11 mouse cellular contexts compared by ENCODE assay signal in genomic region chr8:57601987-57602418, GRCm38 (mm10). TPM values are rescaled to one million over a fixed set of nuclear protein-coding genes. Genes with fewer than 3 reads are reported as not detected.
DNase-seq lines count a peak whose midpoint lies in the region; ATAC-seq and TF ChIP-seq lines count a peak whose summit lies in the region.
"Had no signal": no experiment of that assay in that cellular context is flagged by ENCODE, and none has a peak within 500 bp of the region (broad histone marks: within the 10 kb centered on the region; RNA-seq: fewer than 3 reads in every experiment).

No protein-coding gene starts in this region.

- peaks cover 11% of the 10 kb centered on the region for H3K4me1 ChIP-seq in heart, embryonic 15.5 days (replicated peaks)
- peaks cover 11% of the 10 kb centered on the region for H3K4me1 ChIP-seq in cerebellum, adult 2 months (ENCODE audit: control insufficient read depth, insufficient read depth, low read length)
- H3K4me1 ChIP-seq in liver, embryonic 12.5 days: peaks cover 27% of the 10 kb centered on the region
- H3K4me1 ChIP-seq in midbrain, embryonic 10.5 days: peaks cover 10% of the 10 kb centered on the region

- H3K4me3 ChIP-seq in heart, embryonic 15.5 days: no peak overlapping the region
- no peak overlapping the region for H3K4me3 ChIP-seq in cerebellum, adult 2 months (replicated peaks; ENCODE audit: insufficient read depth, low read depth, low read length)
- no peak overlapping the region; the same call in 1 of the 2 replicates for H3K4me3 ChIP-seq in liver, embryonic 12.5 days
- H3K4me3 ChIP-seq in midbrain, embryonic 10.5 days: no peak overlapping the region
- H3K4me3 ChIP-seq: embryonic facial prominence, embryonic 12.5 days; limb, embryonic 12.5 days had no signal

- no peak overlapping the region for H3K9ac ChIP-seq in heart, embryonic 15.5 days
- no peak overlapping the region for H3K9ac ChIP-seq in liver, embryonic 12.5 days
- H3K9ac ChIP-seq: embryonic facial prominence, embryonic 12.5 days; limb, embryonic 12.5 days had no signal

- no peaks in the 10 kb centered on the region for H3K27me3 ChIP-seq in heart, embryonic 15.5 days
- H3K27me3 ChIP-seq in cerebellum, adult 2 months (ENCODE audit: control insufficient read depth, insufficient read depth, low read length): no peaks in the 10 kb centered on the region
- no peaks in the 10 kb centered on the region for H3K27me3 ChIP-seq in liver, embryonic 12.5 days (replicated peaks)
- no peaks in the 10 kb centered on the region for H3K27me3 ChIP-seq in midbrain, embryonic 10.5 days (ENCODE audit: low read depth, poor library complexity, severe bottlenecking)
- H3K27me3 ChIP-seq: embryonic facial prominence, embryonic 12.5 days; limb, embryonic 12.5 days had no signal

- no peaks in the 10 kb centered on the region for H3K36me3 ChIP-seq in heart, embryonic 15.5 days
- H3K36me3 ChIP-seq in liver, embryonic 12.5 days: no peaks in the 10 kb centered on the region
- H3K36me3 ChIP-seq in midbrain, embryonic 10.5 days: no peaks in the 10 kb centered on the region
- H3K36me3 ChIP-seq: embryonic facial prominence, embryonic 12.5 days; limb, embryonic 12.5 days had no signal

- H3K27ac ChIP-seq in heart, embryonic 15.5 days: no peak overlapping the region
- peak overlapping the region; percentile 42 for H3K27ac ChIP-seq in cerebellum, adult 2 months (ENCODE audit: insufficient read depth, low read length)
- H3K27ac ChIP-seq in liver, embryonic 12.5 days: no peak overlapping the region
- H3K27ac ChIP-seq in midbrain, embryonic 10.5 days (replicated peaks): no peak overlapping the region
- H3K27ac ChIP-seq: embryonic facial prominence, embryonic 12.5 days; limb, embryonic 12.5 days had no signal

- no peak for TF ChIP-seq CTCF in cerebellum, adult 2 months (IDR thresholded peaks at IDR 0.05; ENCODE audit: borderline replicate concordance, insufficient read depth, low read depth, low read length)

- no peaks in the 10 kb centered on the region for H3K9me3 ChIP-seq in heart, embryonic 15.5 days (replicated peaks)
- no peaks in the 10 kb centered on the region for H3K9me3 ChIP-seq in liver, embryonic 12.5 days (replicated peaks)
- H3K9me3 ChIP-seq in midbrain, embryonic 10.5 days (replicated peaks): no peaks in the 10 kb centered on the region
- H3K9me3 ChIP-seq: embryonic facial prominence, embryonic 12.5 days; limb, embryonic 12.5 days had no signal

- intact Hi-C loops in heart, postnatal 14 days (cut with DNase I): no loop called here
- intact Hi-C loops in heart, postnatal 25 days (cut with DNase I): no loop called here

- DNase-seq in heart, postnatal 14 days: no peak
- DNase-seq in cerebellum, adult 2 months: peak; percentile 65 to 73
- DNase-seq in retina, postnatal 7 days (ENCODE audit: low read depth, low spot score): peak; percentile 11
- DNase-seq in gastrocnemius, postnatal 25 days: no peak
- no peak for DNase-seq in midbrain, embryonic 10.5 days (ENCODE audit: low spot score)
- no peak for DNase-seq in heart, postnatal 25 days (ENCODE audit: low spot score)
- DNase-seq: gastrocnemius, postnatal 14 days had no signal

- TF ChIP-seq POLR2A in cerebellum, adult 2 months (IDR thresholded peaks at IDR 0.05; ENCODE audit: borderline replicate concordance, insufficient read depth, low read length): no peak

- ATAC-seq in heart, embryonic 15.5 days (replicated peaks; ENCODE audit: insufficient number of reproducible peaks, insufficient read depth, low FRiP score, low read depth): 0 out of 2 replicates have a peak, but pooled peaks have one; percentile 18
- ATAC-seq in liver, embryonic 12.5 days: peak; percentile 81

- WGBS in heart, embryonic 15.5 days: 55% methylated on average over 12 of the region's 12 CpGs
- 22% methylated on average over 12 of the region's 12 CpGs for WGBS in cerebellum, adult 2 months
- WGBS in liver, embryonic 12.5 days (ENCODE audit: insufficient replicate concordance): 48% methylated on average over 12 of the region's 12 CpGs
- WGBS in midbrain, embryonic 10.5 days: 98% methylated on average over 12 of the region's 12 CpGs

- no peak overlapping the region for H3K4me2 ChIP-seq in heart, embryonic 15.5 days
- peak overlapping the region; percentile 39 for H3K4me2 ChIP-seq in liver, embryonic 12.5 days
- H3K4me2 ChIP-seq: embryonic facial prominence, embryonic 12.5 days; limb, embryonic 12.5 days had no signal

RNA-seq across cellular contexts. Expression of gene Galnt7, which starts 50.8 kb away (rescaled TPM):
- 5.2 and 7.6 TPM in 2 replicates for polyA plus RNA-seq in heart, embryonic 15.5 days (2015; fragmentation: Nextera tagmentation; extraction: Ambion mirVana)
- 1 to 10 TPM; 5.0 to 7.0 TPM for total RNA-seq in heart, postnatal 14 days (2021)
- polyA plus RNA-seq in cerebellum, adult 2 months (2012; rRNA removed): 20.8 and 20.9 TPM in 2 replicates
- polyA plus RNA-seq in liver, embryonic 12.5 days (2016; fragmentation: Nextera tagmentation; extraction: Ambion mirVana): 10.0 and 10.3 TPM in 2 replicates
- 1 to 10 TPM; 2.9 to 3.6 TPM for total RNA-seq in gastrocnemius, postnatal 25 days (2021)
- polyA plus RNA-seq in midbrain, embryonic 10.5 days (2016; fragmentation: Nextera tagmentation; extraction: Ambion mirVana): 20.7 and 23.6 TPM in 2 replicates
- total RNA-seq in heart, postnatal 25 days (2021): 1 to 10 TPM; 3.9 to 4.9 TPM

Comparison
In these comparisons a context has a peak if more than half of its experiments do, and no peak if none do; other contexts are left out.
1. DNase-seq: peak in cerebellum, adult 2 months (2 of 2) and retina, postnatal 7 days (single experiment); none in heart, postnatal 14 days (0 of 2), gastrocnemius, postnatal 25 days (single experiment), midbrain, embryonic 10.5 days (single experiment) and heart, postnatal 25 days (single experiment).